Mouse (Mus musculus): Measurements from ENCODE around the gene Syt3. TPM values are rescaled to one million over a fixed set of nuclear protein-coding genes. Genes with fewer than 3 reads are reported as not detected.

Syt3 gene
- polyA plus RNA-seq, 1 experiment from 2014 or later = 2.1 TPM

GRCm38 (mm10) chr7:44360792-44361301 is 23.1 kb upstream of the Syt3 start:
- no peaks in the 10 kb centered on the region for H3K36me3 ChIP-seq (ENCODE audit: control insufficient read depth, insufficient read depth, low read length)
- peaks cover 59% of the 10 kb centered on the region for H3K27me3 ChIP-seq (ENCODE audit: control insufficient read depth, insufficient read depth, low read length)
- H3K9ac ChIP-seq (ENCODE audit: low read length) = no peak overlapping the region
- WGBS = 11% methylated on average over 21 of the region's 21 CpGs
- DNase-seq (ENCODE audit: low spot score) (no peak), ATAC-seq (ENCODE audit: insufficient number of reproducible peaks, low FRiP score, low TSS enrichment, low read depth) (no peak)
- no peaks in the 10 kb centered on the region for H3K9me3 ChIP-seq (ENCODE audit: control insufficient read depth, low read length)
- H3K27ac ChIP-seq (replicated peaks; ENCODE audit: low read depth, low read length) = no peak overlapping the region
- H3K4me1 ChIP-seq (ENCODE audit: control insufficient read depth, insufficient read depth, low read length) = 0 out of 2 replicates have a peak, but pooled peaks cover 7% of the 10 kb centered on the region
- H3K4me3 ChIP-seq (ENCODE audit: low read depth, low read length) = no peak overlapping the region; the same call in 1 of the 2 replicates
- peak overlapping the region; percentile 71 for H3K4me2 ChIP-seq (ENCODE audit: low read depth, severe bottlenecking)

GRCm38 (mm10) chr7:44372678-44373077 is 11.2 kb upstream of the Syt3 start:
- Histone ChIP-seq H3K4me3 (ENCODE audit: low read depth, low read length) (no peak overlapping the region), H3K9me3 (ENCODE audit: control insufficient read depth, low read length) (no peaks in the 10 kb centered on the region), H3K27me3 (ENCODE audit: control insufficient read depth, insufficient read depth, low read length) (no peaks in the 10 kb centered on the region), H3K4me2 (ENCODE audit: low read depth, severe bottlenecking) (no peak overlapping the region), H3K4me1 (ENCODE audit: control insufficient read depth, insufficient read depth, low read length) (peaks cover 6% of the 10 kb centered on the region), H3K27ac (replicated peaks; ENCODE audit: low read depth, low read length) (no peak overlapping the region), H3K36me3 (ENCODE audit: control insufficient read depth, insufficient read depth, low read length) (no peaks in the 10 kb centered on the region), H3K9ac (ENCODE audit: low read length) (no peak overlapping the region)
- no peak for ATAC-seq (ENCODE audit: insufficient number of reproducible peaks, low FRiP score, low TSS enrichment, low read depth)
- DNase-seq (ENCODE audit: low spot score) = no peak
- WGBS = 93% methylated on average over 8 of the region's 8 CpGs

GRCm38 (mm10) chr7:44373460-44373859 is 10.4 kb upstream of the Syt3 start:
- peak; percentile 31; the same call in 1 of the 2 replicates for ATAC-seq (ENCODE audit: insufficient number of reproducible peaks, low FRiP score, low TSS enrichment, low read depth)
- WGBS = 9% methylated on average over 7 of the region's 7 CpGs
- Histone ChIP-seq H3K36me3 (ENCODE audit: control insufficient read depth, insufficient read depth, low read length) (no peaks in the 10 kb centered on the region), H3K9me3 (ENCODE audit: control insufficient read depth, low read length) (no peaks in the 10 kb centered on the region), H3K4me2 (ENCODE audit: low read depth, severe bottlenecking) (peak overlapping the region; percentile 44), H3K4me1 (ENCODE audit: control insufficient read depth, insufficient read depth, low read length) (peaks cover 6% of the 10 kb centered on the region), H3K27ac (replicated peaks; ENCODE audit: low read depth, low read length) (no peak overlapping the region), H3K4me3 (ENCODE audit: low read depth, low read length) (peak overlapping the region; percentile 44), H3K27me3 (ENCODE audit: control insufficient read depth, insufficient read depth, low read length) (no peaks in the 10 kb centered on the region), H3K9ac (ENCODE audit: low read length) (no peak overlapping the region)
- DNase-seq (ENCODE audit: low spot score) = no peak

- H3K9me3 ChIP-seq (ENCODE audit: control insufficient read depth, low read length) = no peaks in the 10 kb centered on the region
- DNase-seq (ENCODE audit: low spot score) (peak; percentile 82), ATAC-seq (ENCODE audit: insufficient number of reproducible peaks, low FRiP score, low TSS enrichment, low read depth) (peak; percentile 86)
- under 1% methylated on average over 19 of the region's 19 CpGs for WGBS
- no peaks in the 10 kb centered on the region for H3K36me3 ChIP-seq (ENCODE audit: control insufficient read depth, insufficient read depth, low read length)
- no peaks in the 10 kb centered on the region for H3K27me3 ChIP-seq (ENCODE audit: control insufficient read depth, insufficient read depth, low read length)
- peak overlapping the region; percentile 44 for H3K4me3 ChIP-seq (ENCODE audit: low read depth, low read length)
- peak overlapping the region; percentile 79 for H3K4me2 ChIP-seq (ENCODE audit: low read depth, severe bottlenecking)
- H3K4me1 ChIP-seq (ENCODE audit: control insufficient read depth, insufficient read depth, low read length) = peaks cover 6% of the 10 kb centered on the region
- no peak overlapping the region; the same call in 1 of the 2 replicates for H3K27ac ChIP-seq (replicated peaks; ENCODE audit: low read depth, low read length)
- peak overlapping the region; percentile 67 for H3K9ac ChIP-seq (ENCODE audit: low read length)
These were observed 9.8 kb upstream of the Syt3 start for GRCm38 (mm10) chr7:44373889-44374652.

GRCm38 (mm10) chr7:44374756-44375155 is 9.1 kb upstream of the Syt3 start:
- Histone ChIP-seq H3K9ac (ENCODE audit: low read length) (peak overlapping the region; percentile 67), H3K4me2 (ENCODE audit: low read depth, severe bottlenecking) (peak overlapping the region; percentile 79), H3K27me3 (ENCODE audit: control insufficient read depth, insufficient read depth, low read length) (no peaks in the 10 kb centered on the region), H3K4me3 (ENCODE audit: low read depth, low read length) (peak overlapping the region; percentile 44), H3K36me3 (ENCODE audit: control insufficient read depth, insufficient read depth, low read length) (no peaks in the 10 kb centered on the region), H3K4me1 (ENCODE audit: control insufficient read depth, insufficient read depth, low read length) (peaks cover 6% of the 10 kb centered on the region), H3K27ac (replicated peaks; ENCODE audit: low read depth, low read length) (no peak overlapping the region; the same call in 1 of the 2 replicates), H3K9me3 (ENCODE audit: control insufficient read depth, low read length) (no peaks in the 10 kb centered on the region)
- DNase-seq (ENCODE audit: low spot score) (peak; percentile 39), ATAC-seq (ENCODE audit: insufficient number of reproducible peaks, low FRiP score, low TSS enrichment, low read depth) (no peak)
- WGBS = 1% methylated on average over 5 of the region's 5 CpGs

GRCm38 (mm10) chr7:44375207-44375606 is 8.7 kb upstream of the Syt3 start:
- DNase-seq (ENCODE audit: low spot score) (no peak), ATAC-seq (ENCODE audit: insufficient number of reproducible peaks, low FRiP score, low TSS enrichment, low read depth) (no peak)
- Histone ChIP-seq H3K4me3 (ENCODE audit: low read depth, low read length) (peak overlapping the region; percentile 44), H3K27ac (replicated peaks; ENCODE audit: low read depth, low read length) (no peak overlapping the region), H3K9ac (ENCODE audit: low read length) (no peak overlapping the region; the same call in 1 of the 2 replicates), H3K36me3 (ENCODE audit: control insufficient read depth, insufficient read depth, low read length) (no peaks in the 10 kb centered on the region), H3K9me3 (ENCODE audit: control insufficient read depth, low read length) (no peaks in the 10 kb centered on the region), H3K4me2 (ENCODE audit: low read depth, severe bottlenecking) (peak overlapping the region; percentile 79), H3K27me3 (ENCODE audit: control insufficient read depth, insufficient read depth, low read length) (no peaks in the 10 kb centered on the region), H3K4me1 (ENCODE audit: control insufficient read depth, insufficient read depth, low read length) (peaks cover 6% of the 10 kb centered on the region)
- 12% methylated on average over 10 of the region's 10 CpGs for WGBS

- Histone ChIP-seq H3K27me3 (ENCODE audit: control insufficient read depth, insufficient read depth, low read length) (no peaks in the 10 kb centered on the region), H3K4me2 (ENCODE audit: low read depth, severe bottlenecking) (no peak overlapping the region), H3K4me1 (ENCODE audit: control insufficient read depth, insufficient read depth, low read length) (peaks cover 6% of the 10 kb centered on the region), H3K9ac (ENCODE audit: low read length) (no peak overlapping the region), H3K4me3 (ENCODE audit: low read depth, low read length) (no peak overlapping the region), H3K27ac (replicated peaks; ENCODE audit: low read depth, low read length) (no peak overlapping the region), H3K9me3 (ENCODE audit: control insufficient read depth, low read length) (no peaks in the 10 kb centered on the region), H3K36me3 (ENCODE audit: control insufficient read depth, insufficient read depth, low read length) (no peaks in the 10 kb centered on the region)
- WGBS = 67% methylated on average over 3 of the region's 3 CpGs
- DNase-seq (ENCODE audit: low spot score) (no peak), ATAC-seq (ENCODE audit: insufficient number of reproducible peaks, low FRiP score, low TSS enrichment, low read depth) (no peak)
These were observed 8.1 kb upstream of the Syt3 start for GRCm38 (mm10) chr7:44375793-44376192.

GRCm38 (mm10) chr7:44378290-44378689 is 5.6 kb upstream of the Syt3 start:
- H3K4me2 ChIP-seq (ENCODE audit: low read depth, severe bottlenecking) = no peak overlapping the region
- ATAC-seq (ENCODE audit: insufficient number of reproducible peaks, low FRiP score, low TSS enrichment, low read depth) = no peak
- H3K9ac ChIP-seq (ENCODE audit: low read length) = no peak overlapping the region
- no peaks in the 10 kb centered on the region for H3K36me3 ChIP-seq (ENCODE audit: control insufficient read depth, insufficient read depth, low read length)
- no peaks in the 10 kb centered on the region for H3K9me3 ChIP-seq (ENCODE audit: control insufficient read depth, low read length)
- WGBS = 65% methylated on average over 4 of the region's 4 CpGs
- H3K27me3 ChIP-seq (ENCODE audit: control insufficient read depth, insufficient read depth, low read length) = no peaks in the 10 kb centered on the region
- H3K27ac ChIP-seq (replicated peaks; ENCODE audit: low read depth, low read length) = no peak overlapping the region
- H3K4me1 ChIP-seq (ENCODE audit: control insufficient read depth, insufficient read depth, low read length) = peaks cover 6% of the 10 kb centered on the region
- no peak overlapping the region for H3K4me3 ChIP-seq (ENCODE audit: low read depth, low read length)
- DNase-seq (ENCODE audit: low spot score) = no peak

Data from limb, embryonic 11.5 days (tissue).